Mouse (Mus musculus): ENCODE results near the gene Adamts14.

DNA sequence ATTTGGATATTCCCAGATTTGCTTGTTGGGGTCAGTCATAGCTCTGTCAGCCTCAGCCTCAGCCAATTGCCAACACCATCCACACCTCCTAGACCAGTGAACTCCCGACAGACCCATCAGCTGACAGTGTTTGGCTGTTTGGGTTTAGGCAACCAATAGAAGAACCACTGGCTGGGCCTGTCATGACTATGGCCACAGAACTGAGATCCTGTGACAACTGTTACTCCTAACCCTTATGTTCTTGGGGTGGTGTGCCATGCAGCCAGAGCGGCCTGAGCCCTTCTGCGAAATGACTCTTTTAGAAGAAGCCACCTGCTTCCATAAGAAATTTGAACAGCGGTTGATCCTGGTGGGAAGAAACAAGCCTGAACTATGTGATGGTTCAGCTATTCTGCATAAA is 62.1 kb downstream of the Adamts14 start:
- TF ChIP-seq CTCF (IDR thresholded peaks at IDR 0.05; ENCODE audit: low read depth) (no peak), EP300 (optimal IDR thresholded peaks at IDR 0.05) (no peak)

All from stomach, postnatal 0 days (tissue).